Mouse (Mus musculus) ES-E14 (cell line): Measurements from ENCODE around the gene Olfr288.

Experiments
- CHD2 ChIP-seq: IDR thresholded peaks from 2 replicates; pipeline ENCODE4 v1.6.1; 2014; ENCODE audit warnings: mild to moderate bottlenecking, low read depth, low read length, inconsistent platforms
- HCFC1 ChIP-seq: IDR thresholded peaks from 2 replicates; pipeline ENCODE4 v1.6.1; 2012; ENCODE audit warnings: low read length, inconsistent platforms, borderline replicate concordance; ENCODE audit not compliant: insufficient read depth
- ZC3H11A ChIP-seq: IDR thresholded peaks from 2 replicates; pipeline ENCODE4 v1.6.1; 2012; ENCODE audit warnings: low read depth, mild to moderate bottlenecking, inconsistent platforms, low read length, borderline replicate concordance

GRCm38 (mm10) chr15:98140809-98141208 is 54.5 kb downstream of the Olfr288 start:
- TF ChIP-seq ZC3H11A (no peak), HCFC1 (no peak), CHD2 (no peak)
